Mouse (Mus musculus) kidney, adult 2 months (tissue): ENCODE results near the gene Epas1.

Experiments
- CTCF ChIP-seq: fragments of 200-500 bp; conservative IDR thresholded peaks from 2 replicates; pipeline ENCODE4 v1.5.1; 2011; ENCODE audit warnings: low read depth, mild to moderate bottlenecking, control low read depth, low read length, moderate library complexity, mixed read lengths; ENCODE audit not compliant: insufficient read depth, insufficient read length
- POLR2A ChIP-seq: fragments of 200-500 bp; IDR thresholded peaks from one replicate; pipeline ENCODE4 v1.6.1; 2011; ENCODE audit warnings: low read depth, low read length, control low read depth

DNA sequence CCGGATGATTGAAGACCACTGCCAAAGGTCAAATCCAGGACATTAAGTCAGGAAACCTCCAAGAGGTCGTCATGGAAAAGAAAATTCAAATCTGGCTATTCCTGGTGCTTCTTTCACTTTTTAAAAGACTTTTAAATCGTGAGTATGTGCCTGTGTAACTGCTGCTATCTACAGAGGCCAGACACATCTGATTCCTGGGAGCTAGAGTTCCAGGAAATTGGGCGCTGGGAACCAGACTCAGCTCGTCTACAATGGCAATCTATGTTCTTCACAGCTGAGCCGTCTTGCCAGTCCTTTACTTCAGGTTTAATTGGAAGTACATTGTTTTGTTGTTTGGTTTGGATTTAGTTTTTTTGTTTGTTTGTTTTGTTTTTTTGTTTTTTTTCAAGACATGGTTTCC lies 22.2 kb upstream of the Epas1 start:
- TF ChIP-seq POLR2A (no peak), CTCF (no peak)
